Mouse (Mus musculus): Measurements from ENCODE around the gene Gart.

Gene Gart

DNA sequence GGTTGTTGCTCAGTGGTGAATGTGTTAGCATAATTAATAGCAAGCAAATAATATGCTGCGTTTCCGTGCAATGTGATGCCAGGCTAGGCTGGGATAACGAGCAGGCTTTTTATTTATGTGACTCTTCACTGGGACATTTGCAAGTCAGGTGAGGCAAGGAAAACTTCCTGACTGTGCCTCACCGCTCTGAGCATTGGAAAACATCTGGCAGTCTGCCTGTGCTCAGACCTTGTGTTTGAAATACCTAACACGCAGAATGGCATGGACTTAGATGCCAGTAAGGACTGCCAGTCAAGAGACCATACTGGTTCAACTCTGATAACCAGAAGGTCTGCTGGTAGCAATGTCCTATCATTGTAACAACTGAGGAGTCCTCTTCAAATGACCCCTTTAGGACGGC, 41.6 kb downstream of the Gart start:
- DNase-seq: no peak

GRCm38 (mm10) chr16:91601693-91602092, 45.1 kb downstream of the Gart start:
- DNase-seq: no peak

DNA sequence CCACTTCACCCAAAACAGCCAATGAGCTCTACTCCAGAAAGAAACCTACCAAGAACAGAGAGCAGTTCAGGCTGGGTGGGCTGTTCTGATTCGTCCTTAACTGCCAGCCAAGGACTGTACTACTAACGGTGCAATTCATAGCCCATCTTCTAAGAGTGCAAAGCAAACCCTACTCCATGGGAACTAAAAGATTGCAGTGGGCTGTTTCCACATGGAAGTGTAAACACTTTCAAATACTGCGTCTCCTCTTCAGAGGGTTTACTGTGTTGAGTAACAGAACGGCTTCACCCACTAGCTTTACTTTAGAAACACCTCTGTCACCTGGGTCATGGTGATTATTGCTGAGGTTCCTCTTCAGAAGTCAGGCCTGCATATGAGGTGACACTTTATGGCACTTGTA, 45.7 kb downstream of the Gart start:
- DNase-seq: no peak

- no peak for DNase-seq
These were observed 47.5 kb downstream of the Gart start for GRCm38 (mm10) chr16:91599242-91599641.

DNA sequence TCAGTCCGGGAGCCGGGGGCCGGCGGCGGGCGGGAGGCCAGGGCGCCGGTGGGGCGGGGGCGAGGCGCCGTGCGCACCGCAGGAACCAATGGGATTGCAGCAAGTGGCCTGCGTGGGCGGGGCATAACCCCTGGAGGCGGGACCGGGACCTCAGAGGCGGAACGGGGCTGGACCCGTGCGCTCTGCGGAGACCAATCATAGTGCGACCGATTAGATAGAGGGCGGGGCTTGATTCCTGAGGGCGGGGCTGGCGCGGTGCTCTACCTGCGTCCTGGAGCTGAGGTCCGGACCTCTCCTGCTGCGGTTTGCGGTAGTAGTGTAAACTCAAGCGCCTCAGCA, 49.1 kb downstream of the Gart start, which contains the start of gene Tmem50b:
TSS of gene Tmem50b (minus strand) at position 129 of the 339 bp plus-strand sequence.
- peak; percentile 100 for DNase-seq

GRCm38 (mm10) chr16:91596779-91597671, 49.7 kb downstream of the Gart start:
- peak; percentile 32 for DNase-seq

GRCm38 (mm10) chr16:91596397-91596778, 50.4 kb downstream of the Gart start:
- DNase-seq: no peak

- no peak for DNase-seq
These were observed 51.7 kb downstream of the Gart start for GRCm38 (mm10) chr16:91595076-91595475.

DNA sequence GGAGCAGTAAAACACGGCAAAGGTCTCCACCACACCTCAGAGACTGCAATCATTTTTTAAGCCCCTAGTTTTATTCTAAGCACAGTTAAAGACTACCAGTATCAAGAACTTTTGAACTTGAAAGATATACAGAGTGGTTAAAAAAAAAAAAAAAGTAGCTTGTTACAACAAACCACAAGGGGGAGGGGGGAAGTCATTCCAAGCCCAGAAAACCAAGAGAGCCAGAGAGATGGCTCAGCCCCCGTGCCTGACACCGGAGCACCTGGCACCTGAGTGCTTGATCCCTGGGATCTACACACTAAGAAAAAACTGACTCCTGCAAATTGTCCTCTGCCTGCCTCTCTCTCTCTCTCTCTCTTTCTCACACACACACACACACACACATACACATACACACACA, 53.5 kb downstream of the Gart start:
- no peak for DNase-seq

DNA sequence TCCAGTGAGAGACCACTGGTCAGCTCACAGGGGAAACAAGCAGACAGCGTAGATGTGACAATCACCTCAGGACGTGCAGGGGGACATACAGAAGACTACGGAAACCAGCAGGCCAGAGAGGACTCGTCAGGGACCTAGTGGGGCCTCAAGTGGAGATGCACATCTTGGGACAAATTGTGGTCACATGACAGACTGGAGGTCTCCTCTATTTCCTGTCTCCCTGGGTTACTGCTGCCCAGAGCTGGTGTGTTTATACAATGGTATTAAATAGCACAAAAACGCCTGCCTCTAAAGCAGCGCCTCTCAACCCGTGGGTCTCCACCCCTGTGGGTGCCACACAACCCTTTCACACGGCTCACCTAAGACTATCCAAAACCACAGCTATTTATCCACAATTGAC, 54.6 kb downstream of the Gart start:
- no peak for DNase-seq

GRCm38 (mm10) chr16:91588703-91589102, 58.0 kb downstream of the Gart start:
- DNase-seq: no peak

GRCm38 (mm10) chr16:91587730-91588453, 58.9 kb downstream of the Gart start:
- DNase-seq: no peak

DNA sequence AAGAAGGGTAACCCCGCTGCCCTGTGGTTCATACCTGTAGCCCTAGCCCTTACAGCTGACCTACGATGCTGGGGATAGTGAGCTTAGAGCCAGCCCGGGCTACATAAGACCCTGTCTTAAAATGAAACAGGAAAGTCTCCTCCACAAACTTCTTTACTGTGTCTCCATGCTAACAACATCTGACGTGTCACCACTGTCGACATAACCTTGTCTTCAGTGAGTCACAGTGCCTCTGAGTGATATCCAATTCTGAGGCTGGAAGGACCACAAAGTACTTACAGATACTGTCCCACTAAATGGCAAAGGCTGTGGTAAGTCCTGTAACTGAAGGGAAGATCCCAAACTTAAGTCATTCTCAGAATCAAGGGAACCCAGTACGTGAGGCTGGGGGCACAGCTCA, 60.5 kb downstream of the Gart start:
- DNase-seq: no peak

DNA sequence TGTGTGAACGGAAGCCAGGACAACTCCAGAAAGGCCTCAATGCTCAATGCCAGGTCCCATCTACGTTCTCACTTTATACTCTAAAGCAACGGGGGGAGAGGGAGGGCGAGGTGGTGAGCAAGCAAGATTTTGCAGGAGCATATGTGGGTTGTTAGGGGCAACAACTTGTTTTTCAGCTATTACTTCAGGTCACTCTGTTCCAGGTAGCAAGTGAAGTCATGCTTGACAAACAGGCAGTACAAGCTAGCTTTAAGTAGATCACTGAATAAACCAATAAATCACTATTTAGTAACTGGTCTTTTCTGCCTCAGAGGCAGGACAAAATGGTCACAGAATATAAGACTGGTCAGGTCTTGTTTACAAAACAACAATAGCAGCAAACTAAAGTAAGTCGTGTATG, 61.1 kb downstream of the Gart start:
- DNase-seq: no peak

GRCm38 (mm10) chr16:91582307-91582706, 64.4 kb downstream of the Gart start:
- DNase-seq: peak; percentile 70

DNA sequence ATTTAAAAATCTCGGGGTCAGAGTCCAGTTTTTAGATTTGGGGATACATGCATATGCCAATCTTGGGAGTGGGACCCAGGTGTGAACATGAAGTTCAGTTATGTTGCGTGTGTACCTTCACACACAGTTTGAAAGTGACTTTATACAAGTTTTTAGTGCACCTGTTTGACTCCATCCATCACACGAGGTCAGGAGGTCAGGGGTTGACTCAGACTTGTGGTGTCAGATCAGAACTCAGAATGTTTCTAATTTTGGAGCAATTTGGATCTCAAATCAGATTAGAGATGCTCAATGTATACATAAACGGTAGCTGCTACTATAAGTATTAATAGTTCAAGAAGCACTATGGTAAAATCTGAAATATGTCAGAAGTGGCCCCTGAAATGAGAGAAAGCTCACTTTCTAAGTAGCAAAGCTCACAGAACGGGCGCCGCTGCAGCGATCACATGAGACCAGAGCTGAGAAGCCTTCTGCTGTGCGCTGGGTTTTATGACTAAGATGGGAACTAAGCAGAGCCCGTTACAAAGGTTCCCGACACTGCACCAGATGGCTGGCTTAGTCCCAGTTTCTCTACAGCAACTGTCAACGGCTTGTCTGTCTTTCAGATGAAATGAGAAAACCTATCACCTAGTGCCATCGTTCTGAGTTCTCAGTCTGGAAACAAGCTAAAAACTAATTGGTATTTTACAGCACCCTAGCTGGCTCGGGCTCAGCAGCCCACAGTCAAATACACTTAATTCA, 67.6 kb downstream of the Gart start:
- no peak for DNase-seq

- DNase-seq: no peak
These were observed 71.6 kb downstream of the Gart start for GRCm38 (mm10) chr16:91575151-91575550.

Data from liver (tissue).